Mouse (Mus musculus) neural tube, embryonic 12.5 days (tissue): ENCODE results near the gene Was. TPM values are rescaled to one million over a fixed set of nuclear protein-coding genes. Genes with fewer than 3 reads are reported as not detected.
"Not testable (repeated sequence)": the region's sequence is repeated elsewhere in the genome, so short reads cannot be mapped to it uniquely, and the experiment has no call there.

Experiments used
- ATAC-seq: fragments of 200-750 bp; cut with Nextera tagmentation; 2 replicates; pipeline ENCODE4 v1.8.0; 2017; ENCODE audit warnings: low read depth, mild to moderate bottlenecking, moderate TSS enrichment, moderate library complexity; ENCODE audit not compliant: low FRiP score
- H3K27ac ChIP-seq: fragments of 300-500 bp; sonication (generic); 2 replicates; pipeline ENCODE4 v1.5.1; 2016
- H3K27me3 ChIP-seq: fragments of 300-500 bp; sonication (generic); replicated peaks from 2 replicates; pipeline ENCODE4 v1.6.1; 2016; ENCODE audit warnings: mild to moderate bottlenecking
- H3K36me3 ChIP-seq: fragments of 300-500 bp; sonication (generic); 2 replicates; pipeline ENCODE4 v1.6.1; 2016; ENCODE audit warnings: mild to moderate bottlenecking
- H3K4me1 ChIP-seq: fragments of 300-500 bp; sonication (generic); 2 replicates; pipeline ENCODE4 v1.6.1; 2016
- H3K4me2 ChIP-seq: fragments of 300-500 bp; sonication (generic); replicated peaks from 2 replicates; pipeline ENCODE4 v1.6.1; 2016; ENCODE audit warnings: mild to moderate bottlenecking
- H3K4me3 ChIP-seq: fragments of 300-500 bp; sonication (generic); 2 replicates; pipeline ENCODE4 v1.5.1; 2016
- H3K9ac ChIP-seq: fragments of 300-500 bp; sonication (generic); 2 replicates; pipeline ENCODE4 v1.6.1; 2016; ENCODE audit warnings: mild to moderate bottlenecking
- H3K9me3 ChIP-seq: fragments of 300-500 bp; sonication (generic); 2 replicates; pipeline ENCODE4 v1.6.1; 2016; ENCODE audit warnings: mild to moderate bottlenecking
- WGBS: fragments of 180-500 bp; shearing (Covaris S2); methylation state at CpG from one replicate; pipeline ENCODE4 v1.1.7; 2016; 5-methylcytosine and 5-hydroxymethylcytosine counted together
- polyA plus RNA-seq: library from polyadenylated mRNA; unstranded; fragments of >200 nt; fragmentation: Nextera tagmentation; extraction: Ambion mirVana; gene quantifications from 2 replicates; pipeline ENCODE4 v1.2.1, GENCODE M21; 2016

The Was gene
- polyA plus RNA-seq, 1 experiment from 2014 or later: 0.23 TPM

GRCm38 (mm10) chrX:8099435-8099834 lies 9.1 kb upstream of the Was start:
- H3K27me3 ChIP-seq: no peaks in the 10 kb centered on the region
- H3K9me3 ChIP-seq: no peaks in the 10 kb centered on the region
- ATAC-seq: no peak
- H3K27ac ChIP-seq: no peak overlapping the region
- no peaks in the 10 kb centered on the region for H3K36me3 ChIP-seq
- 62% methylated on average over 4 of the region's 4 CpGs for WGBS
- no peak overlapping the region for H3K4me2 ChIP-seq
- H3K9ac ChIP-seq: no peak overlapping the region
- H3K4me3 ChIP-seq: no peak overlapping the region
- H3K4me1 ChIP-seq: no peaks in the 10 kb centered on the region

GRCm38 (mm10) chrX:8096787-8097242 lies 6.5 kb upstream of the Was start:
- no peaks in the 10 kb centered on the region for H3K27me3 ChIP-seq
- H3K9ac ChIP-seq: no peak overlapping the region
- H3K27ac ChIP-seq: no peak overlapping the region
- H3K4me3 ChIP-seq: peak overlapping the region; percentile 11; the same call in 1 of the 2 replicates
- no peaks in the 10 kb centered on the region for H3K36me3 ChIP-seq
- WGBS: 14% methylated on average over 19 of the region's 19 CpGs
- ATAC-seq: peak; percentile 96
- peak overlapping the region; percentile 48 for H3K4me2 ChIP-seq
- H3K4me1 ChIP-seq: no peaks in the 10 kb centered on the region
- H3K9me3 ChIP-seq: no peaks in the 10 kb centered on the region

DNA sequence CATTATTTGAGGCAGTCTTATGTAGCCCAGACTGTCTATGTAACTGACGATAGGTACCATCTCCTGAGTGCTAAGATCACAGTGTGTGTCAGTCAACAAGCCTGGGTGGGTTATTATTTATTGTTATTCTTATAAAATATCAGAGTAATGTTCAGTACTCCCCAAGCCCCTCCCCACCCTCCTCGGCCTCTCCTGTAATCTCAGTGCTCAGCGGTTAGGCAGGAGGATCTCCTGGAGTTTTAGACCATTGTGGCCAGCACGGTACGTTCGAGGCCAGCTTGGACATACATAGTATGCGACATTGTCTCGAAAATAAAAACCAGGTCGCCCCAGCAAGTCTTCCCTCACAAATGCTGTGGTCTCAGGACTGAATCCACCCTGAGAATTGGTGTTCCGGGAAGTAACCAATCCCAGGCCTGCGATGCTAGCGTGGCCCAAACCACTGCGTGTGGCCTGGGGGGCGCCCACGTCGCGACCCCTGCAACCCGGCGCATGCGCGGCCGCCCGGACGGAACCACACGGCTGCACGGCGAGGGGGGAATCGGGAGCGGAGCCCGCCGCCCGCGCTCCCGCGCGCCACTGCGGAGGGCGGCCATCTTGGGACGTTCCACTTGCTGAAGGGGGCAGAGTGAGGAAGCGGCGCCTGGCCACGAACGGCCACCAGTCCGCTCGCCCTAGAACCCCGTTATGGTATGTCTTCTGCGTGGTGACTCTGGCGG lies 5.9 kb upstream of the Was start:
- not testable (repeated sequence) for H3K9ac ChIP-seq, H3K4me3 ChIP-seq, H3K36me3 ChIP-seq, H3K27me3 ChIP-seq, H3K27ac ChIP-seq, H3K4me1 ChIP-seq, H3K9me3 ChIP-seq
- ATAC-seq: peak; percentile 90
- WGBS: 23% methylated on average over 13 of the region's 48 CpGs
- peak overlapping the region; percentile 49 for H3K4me2 ChIP-seq

- 88% methylated on average over 10 of the region's 10 CpGs for WGBS
- ATAC-seq: no peak
- Histone ChIP-seq H3K4me3 (no peak overlapping the region), H3K4me2 (peak overlapping the region; percentile 49), H3K36me3 (no peaks in the 10 kb centered on the region), H3K4me1 (no peaks in the 10 kb centered on the region), H3K9me3 (no peaks in the 10 kb centered on the region), H3K9ac (no peak overlapping the region), H3K27me3 (no peaks in the 10 kb centered on the region), H3K27ac (no peak overlapping the region)
These were observed 5.2 kb upstream of the Was start for GRCm38 (mm10) chrX:8095546-8095945.

GRCm38 (mm10) chrX:8090954-8091347 lies 653 bp upstream of the Was start:
- H3K4me1 ChIP-seq, ATAC-seq, H3K27me3 ChIP-seq, H3K4me2 ChIP-seq, H3K9me3 ChIP-seq, H3K4me3 ChIP-seq, H3K27ac ChIP-seq, H3K36me3 ChIP-seq, H3K9ac ChIP-seq: not testable (repeated sequence)
- WGBS: 81% methylated on average over 4 of the region's 5 CpGs

- Histone ChIP-seq H3K4me3 (no peak overlapping the region), H3K36me3 (no peaks in the 10 kb centered on the region), H3K27me3 (no peaks in the 10 kb centered on the region), H3K27ac (no peak overlapping the region), H3K9ac (no peak overlapping the region), H3K4me1 (no peaks in the 10 kb centered on the region), H3K9me3 (no peaks in the 10 kb centered on the region), H3K4me2 (no peak overlapping the region)
- ATAC-seq: no peak
- WGBS: 93% methylated on average over 3 of the region's 3 CpGs
These were observed 552 bp downstream of the Was start for GRCm38 (mm10) chrX:8089746-8090145.

- ATAC-seq: no peak
- Histone ChIP-seq H3K36me3 (no peaks in the 10 kb centered on the region), H3K9me3 (no peaks in the 10 kb centered on the region), H3K4me2 (no peak overlapping the region), H3K9ac (no peak overlapping the region), H3K4me3 (no peak overlapping the region), H3K27me3 (no peaks in the 10 kb centered on the region), H3K4me1 (no peaks in the 10 kb centered on the region), H3K27ac (no peak overlapping the region)
- WGBS: 84% methylated on average over 8 of the region's 8 CpGs
These were observed 4.7 kb downstream of the Was start for GRCm38 (mm10) chrX:8085611-8086010.

DNA sequence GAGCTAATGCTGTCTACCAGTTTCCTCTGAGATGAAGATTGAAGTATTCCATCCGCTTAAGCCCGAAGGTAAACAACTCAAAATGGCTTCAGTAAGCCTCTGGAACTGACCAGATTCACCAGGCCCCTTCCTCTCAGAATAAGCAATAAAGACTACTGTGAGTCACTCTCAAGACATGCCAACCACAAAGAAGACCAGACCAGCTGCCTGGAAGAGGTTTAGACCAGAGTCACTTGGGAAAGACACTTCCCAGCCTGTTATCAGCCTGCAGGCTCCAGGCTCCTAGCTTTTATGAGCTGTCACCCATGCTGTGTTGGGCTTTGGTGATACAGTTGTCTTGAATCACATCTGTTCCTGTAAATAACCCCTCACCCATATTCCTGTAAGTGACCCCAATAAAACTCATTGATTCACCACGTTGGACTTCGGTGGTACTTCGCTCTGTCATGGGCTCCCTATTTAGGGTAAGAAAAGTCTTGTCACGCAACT lies 5.5 kb downstream of the Was start:
- WGBS: 87% methylated on average over 6 of the region's 6 CpGs
- H3K27me3 ChIP-seq: no peaks in the 10 kb centered on the region
- no peaks in the 10 kb centered on the region for H3K9me3 ChIP-seq
- no peaks in the 10 kb centered on the region for H3K4me1 ChIP-seq
- H3K9ac ChIP-seq: no peak overlapping the region
- H3K4me3 ChIP-seq: no peak overlapping the region
- no peak overlapping the region for H3K4me2 ChIP-seq
- ATAC-seq: no peak
- no peak overlapping the region for H3K27ac ChIP-seq
- no peaks in the 10 kb centered on the region for H3K36me3 ChIP-seq

GRCm38 (mm10) chrX:8075104-8075503 lies 15.2 kb downstream of the Was start:
- ATAC-seq: peak; percentile 31
- H3K4me2 ChIP-seq: peak overlapping the region; percentile 52
- peak overlapping the region; percentile 25 for H3K4me3 ChIP-seq
- no peaks in the 10 kb centered on the region for H3K27me3 ChIP-seq
- WGBS: 50% methylated on average over 3 of the region's 3 CpGs
- no peaks in the 10 kb centered on the region for H3K9me3 ChIP-seq
- H3K4me1 ChIP-seq: no peaks in the 10 kb centered on the region
- H3K9ac ChIP-seq: peak overlapping the region; percentile 26; the same call in 1 of the 2 replicates
- H3K27ac ChIP-seq: no peak overlapping the region
- peaks cover 8% of the 10 kb centered on the region for H3K36me3 ChIP-seq

- peak within 1 kb of the TSS; percentile 51 for H3K4me3 ChIP-seq
- 17% methylated on average over 46 of the region's 46 CpGs for WGBS
- peak; percentile 96 for ATAC-seq
- H3K9ac ChIP-seq: peak within 1 kb of the TSS; percentile 61
- H3K4me2 ChIP-seq: peak within 1 kb of the TSS; percentile 56
- no peaks in the 10 kb centered on the region for H3K9me3 ChIP-seq
- H3K27me3 ChIP-seq: no peaks in the 10 kb centered on the region
- H3K4me1 ChIP-seq: no peaks in the 10 kb centered on the region
- H3K27ac ChIP-seq: no peak within 1 kb of the TSS
- peaks cover 8% of the 10 kb centered on the region for H3K36me3 ChIP-seq
These were observed 15.8 kb downstream of the Was start, which contains the start of gene Suv39h1 for GRCm38 (mm10) chrX:8074430-8075014. Gene Suv39h1, minus strand, starts transcription at chrX:8074760.

DNA sequence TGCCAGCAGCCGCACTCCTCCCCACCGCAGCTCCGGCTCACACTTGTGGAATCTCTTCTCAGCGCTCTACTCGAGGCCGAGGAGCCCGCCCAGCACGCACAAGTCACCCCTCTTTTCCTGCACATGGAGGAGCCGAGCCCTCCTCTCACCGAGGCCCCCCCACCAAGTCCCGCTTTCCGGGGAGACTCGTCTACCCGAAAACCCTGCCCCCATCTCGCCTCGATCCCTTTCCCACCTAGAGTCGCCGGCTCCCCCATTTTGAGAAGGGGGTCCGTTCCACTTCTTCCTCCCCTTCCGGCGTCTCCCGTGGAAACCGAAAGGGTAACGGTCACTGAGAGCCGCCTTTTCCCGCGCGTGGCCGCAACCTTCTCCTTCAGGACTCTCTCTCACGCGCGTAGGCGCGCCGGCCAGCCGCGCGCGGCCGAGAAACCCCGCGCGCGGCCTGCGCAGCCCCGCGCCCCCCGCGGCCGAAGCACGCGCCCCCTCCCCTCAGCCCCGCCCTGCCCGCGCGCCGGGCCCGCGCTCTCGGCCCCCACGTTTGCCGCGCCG lies 16.3 kb downstream of the Was start:
- peak overlapping the region; percentile 51 for H3K4me3 ChIP-seq
- WGBS: 24% methylated on average over 63 of the region's 64 CpGs
- H3K36me3 ChIP-seq: peaks cover 11% of the 10 kb centered on the region
- peak; percentile 34 for ATAC-seq
- H3K27me3 ChIP-seq: no peaks in the 10 kb centered on the region
- peak overlapping the region; percentile 61 for H3K9ac ChIP-seq
- no peaks in the 10 kb centered on the region for H3K4me1 ChIP-seq
- no peak overlapping the region for H3K27ac ChIP-seq
- peak overlapping the region; percentile 56 for H3K4me2 ChIP-seq
- H3K9me3 ChIP-seq: no peaks in the 10 kb centered on the region

GRCm38 (mm10) chrX:8069166-8069565 lies 21.1 kb downstream of the Was start:
- Histone ChIP-seq H3K9me3 (no peaks in the 10 kb centered on the region), H3K4me1 (no peaks in the 10 kb centered on the region), H3K36me3 (peaks cover 19% of the 10 kb centered on the region), H3K4me3 (no peak overlapping the region), H3K27me3 (no peaks in the 10 kb centered on the region), H3K27ac (no peak overlapping the region), H3K9ac (no peak overlapping the region), H3K4me2 (no peak overlapping the region)
- no peak for ATAC-seq
- 97% methylated on average over 1 of the region's 1 CpGs for WGBS
